Mouse (Mus musculus): ENCODE data around the gene Slirp.

Gene Slirp

GRCm38 (mm10) chr12:87443700-87444122 lies at the start of gene Slirp, which contains the start of gene Alkbh1:
Gene Slirp (plus strand): TSS chr12:87443896.
Gene Alkbh1 (minus strand): TSS chr12:87444017.
- peak; percentile 90 to 91 for DNase-seq

DNA sequence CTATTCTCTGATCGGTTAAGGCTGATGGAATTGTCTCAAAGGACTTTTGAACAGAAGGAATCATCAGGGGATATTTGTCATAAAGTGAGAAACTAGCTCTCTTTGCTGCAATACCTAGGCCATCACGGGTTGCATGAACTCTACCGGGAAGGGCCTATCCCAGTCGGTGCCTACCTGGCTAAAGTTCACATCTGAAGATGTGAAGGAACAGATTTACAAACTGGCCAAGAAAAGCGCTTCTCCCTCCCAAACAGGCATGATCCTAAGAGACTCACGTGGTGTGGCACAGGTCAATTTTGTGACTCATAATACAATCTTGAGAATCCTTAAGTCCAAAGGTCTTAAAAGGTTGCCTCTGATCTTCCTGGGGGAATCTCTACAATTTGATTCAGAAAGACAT lies 49.4 kb upstream of the Slirp start:
- no peak for DNase-seq

DNA sequence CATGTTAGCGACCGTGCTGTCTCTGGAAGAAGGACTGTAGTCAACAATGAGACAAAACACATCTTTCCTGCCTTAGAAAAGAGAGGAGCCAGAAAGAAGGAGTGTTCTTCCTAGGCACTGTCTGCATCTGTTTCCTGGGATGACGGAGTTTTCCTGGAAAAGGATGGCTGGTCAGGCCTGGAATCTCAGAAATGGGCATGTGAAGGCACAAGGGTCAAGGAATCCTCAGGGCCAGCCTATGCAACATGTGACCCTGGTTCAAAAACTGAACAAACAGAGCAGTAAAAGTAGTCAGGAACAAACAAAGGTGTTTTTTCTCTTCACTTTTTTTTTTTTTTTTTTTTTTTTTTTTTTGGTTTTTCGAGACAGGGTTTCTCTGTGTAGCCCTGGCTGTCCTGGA lies 46.6 kb upstream of the Slirp start:
- DNase-seq, result no peak

DNA sequence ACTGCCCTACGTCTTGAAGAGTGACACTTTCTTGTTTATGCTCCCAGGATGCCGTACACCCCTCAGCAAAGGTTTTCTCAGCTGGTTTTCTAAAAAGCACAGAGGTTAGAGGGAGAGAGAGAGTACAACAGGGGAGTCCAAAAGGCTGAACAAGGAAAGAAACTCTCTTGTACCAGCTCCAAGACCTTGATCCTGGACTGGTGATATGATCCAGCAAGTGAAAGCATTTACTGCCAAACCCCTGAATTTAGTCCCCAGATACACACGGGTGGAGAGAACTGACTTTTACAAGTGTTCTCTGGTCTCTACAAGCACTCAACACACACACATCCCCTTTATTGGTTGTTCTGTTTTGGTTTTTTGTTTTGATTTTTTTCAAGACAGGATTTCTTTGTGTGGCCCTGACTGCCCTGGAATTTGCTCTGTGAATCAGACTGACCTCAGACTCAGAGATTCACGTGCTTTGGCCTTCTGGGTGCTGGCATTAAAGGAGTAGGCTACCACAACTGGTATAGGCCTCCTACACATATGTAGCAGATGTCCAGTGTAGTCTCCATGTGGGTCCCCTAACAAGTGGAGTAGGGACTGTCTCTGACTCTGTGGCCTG lies 45.8 kb upstream of the Slirp start:
- DNase-seq, result no peak

DNA sequence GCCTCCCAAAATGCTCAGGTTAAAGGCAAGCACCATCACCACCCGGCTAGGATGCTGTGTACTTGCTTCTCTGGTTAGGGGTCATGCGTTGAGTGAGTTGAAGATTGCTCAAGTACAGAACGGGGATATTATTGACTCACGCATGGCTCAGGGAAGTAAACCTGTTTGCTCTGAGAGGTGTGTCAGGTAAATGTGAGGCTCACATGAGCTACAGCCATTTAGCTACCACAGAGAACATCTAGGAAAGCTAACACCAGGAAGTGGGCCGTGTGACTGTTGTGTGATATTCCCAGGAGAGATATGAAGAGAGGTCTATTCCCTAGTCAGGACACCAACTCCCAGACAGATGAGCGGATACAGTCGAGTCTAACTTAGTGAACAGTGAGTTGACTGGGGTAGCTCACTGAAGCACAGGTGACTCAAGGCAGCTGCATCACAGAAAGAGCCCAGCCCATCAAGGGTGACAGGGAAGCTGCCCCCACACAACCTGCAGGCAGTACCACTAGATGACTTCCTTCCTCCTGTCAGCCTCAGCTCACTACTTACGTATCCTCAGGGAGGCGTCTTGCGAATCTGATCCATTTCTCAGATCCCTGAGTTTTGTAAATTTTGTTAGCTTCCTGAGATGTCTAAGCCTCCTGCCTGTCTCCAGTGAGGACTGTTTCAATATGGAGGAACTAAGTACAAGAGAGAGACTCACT lies 44.4 kb upstream of the Slirp start:
- no peak for DNase-seq

DNA sequence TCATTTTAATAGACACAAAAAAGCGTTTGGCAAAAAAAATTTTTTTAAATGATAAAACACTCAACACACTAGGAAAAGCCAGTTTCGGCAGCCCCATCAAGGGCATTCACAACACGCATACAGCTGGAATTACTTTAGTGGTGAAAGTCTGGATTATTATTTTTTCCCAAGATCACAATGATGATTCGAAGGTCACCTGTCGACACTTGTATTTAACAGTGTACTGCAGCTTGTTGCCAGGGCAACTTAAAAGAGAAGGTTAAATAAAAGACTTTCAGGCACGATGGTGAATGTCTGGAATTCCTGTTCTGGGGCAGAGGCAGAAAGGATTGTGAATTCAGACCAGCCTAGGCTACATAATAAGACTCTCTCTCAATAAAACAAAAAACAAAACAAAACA lies 41.8 kb upstream of the Slirp start:
- DNase-seq, result no peak

DNA sequence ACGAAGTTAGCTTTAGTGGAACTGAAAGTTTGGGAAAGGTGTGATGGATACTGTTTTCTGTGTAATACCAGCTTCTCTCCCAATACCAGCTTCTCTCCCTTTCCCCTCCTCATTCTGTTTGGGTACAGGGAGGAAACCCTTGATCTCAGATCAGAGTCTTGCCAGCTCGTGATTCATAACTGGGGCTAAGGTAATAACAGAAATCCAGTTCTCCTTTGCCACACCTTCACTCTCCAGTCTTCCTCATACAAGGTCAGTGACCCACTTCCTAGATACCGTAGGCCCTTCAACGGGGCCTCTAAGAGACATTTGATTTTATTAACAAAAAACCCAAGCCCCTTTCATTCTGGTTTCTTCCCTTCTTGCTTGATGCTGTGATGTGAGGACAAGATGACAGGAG lies 38.5 kb upstream of the Slirp start:
- no peak for DNase-seq

GRCm38 (mm10) chr12:87405721-87406120 lies 38.0 kb upstream of the Slirp start:
- peak in 1 of 2 experiments; percentile 54 for DNase-seq

DNA sequence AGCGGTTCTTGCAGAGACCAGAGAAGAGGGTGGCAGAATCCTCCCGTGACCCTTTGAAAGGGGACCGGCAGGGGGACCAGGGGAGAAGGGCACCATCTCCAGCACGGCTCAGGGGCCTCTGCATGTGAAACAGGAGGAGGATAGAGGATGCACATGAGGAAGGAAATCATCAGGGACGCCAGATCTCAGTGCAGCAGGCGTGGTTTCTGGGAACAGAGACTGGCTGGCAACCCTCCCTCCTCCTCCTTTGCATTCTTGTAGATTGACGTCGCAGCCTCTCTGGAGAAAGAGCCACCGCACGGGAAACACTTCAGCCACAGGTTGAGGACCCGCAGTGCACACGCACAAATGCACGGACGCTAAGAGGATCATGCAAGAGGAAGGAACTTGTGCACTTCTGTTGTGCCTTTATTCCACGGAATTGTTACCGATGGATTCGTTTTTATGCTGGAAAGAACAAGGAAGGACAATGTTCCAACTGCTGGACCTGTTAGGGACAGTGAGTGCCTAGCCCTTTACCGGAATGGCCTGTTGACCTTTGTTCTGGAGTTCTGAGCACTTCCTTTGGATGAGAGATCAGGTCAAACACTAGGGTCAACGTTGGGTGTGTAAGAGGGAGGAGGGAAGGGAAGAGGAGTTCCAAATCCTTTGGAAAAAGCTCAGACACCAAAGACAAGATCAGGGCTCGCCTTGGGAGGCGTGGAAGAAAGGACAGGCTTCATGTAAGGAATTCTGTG lies 35.7 kb upstream of the Slirp start:
- peak; percentile 74 to 77 for DNase-seq

GRCm38 (mm10) chr12:87409123-87409522 lies 34.6 kb upstream of the Slirp start:
- DNase-seq, result no peak

GRCm38 (mm10) chr12:87410999-87411398 lies 32.7 kb upstream of the Slirp start:
- no peak for DNase-seq

GRCm38 (mm10) chr12:87413179-87413790 lies 30.4 kb upstream of the Slirp start:
- DNase-seq, result peak; percentile 54 to 82

GRCm38 (mm10) chr12:87415358-87415757 lies 28.3 kb upstream of the Slirp start:
- no peak for DNase-seq

DNA sequence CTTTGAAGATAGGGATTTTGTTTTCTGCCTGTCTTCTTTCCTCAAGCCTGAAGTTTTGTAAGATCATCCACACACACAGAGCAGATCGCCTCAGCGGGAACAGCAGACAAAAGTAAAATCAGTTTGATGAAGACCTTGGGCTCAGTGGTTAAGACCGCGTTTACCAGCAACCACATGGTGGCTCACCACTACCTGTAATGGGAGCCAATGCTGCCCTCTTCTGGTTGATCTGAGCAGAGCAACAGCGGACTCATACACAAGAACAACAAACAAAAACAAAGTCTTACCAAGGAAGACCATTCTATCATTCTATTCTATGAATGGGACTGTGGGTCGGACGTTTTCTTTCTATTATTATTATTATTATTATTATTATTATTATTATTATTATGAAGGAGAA lies 27.0 kb upstream of the Slirp start:
- peak; percentile 32 to 68 for DNase-seq

GRCm38 (mm10) chr12:87418921-87419320 lies 24.8 kb upstream of the Slirp start:
- no peak for DNase-seq

- no peak for DNase-seq
Observed at GRCm38 (mm10) chr12:87419974-87420485, 23.7 kb upstream of the Slirp start.

GRCm38 (mm10) chr12:87421708-87422507 lies 21.8 kb upstream of the Slirp start:
- no peak for DNase-seq

DNA sequence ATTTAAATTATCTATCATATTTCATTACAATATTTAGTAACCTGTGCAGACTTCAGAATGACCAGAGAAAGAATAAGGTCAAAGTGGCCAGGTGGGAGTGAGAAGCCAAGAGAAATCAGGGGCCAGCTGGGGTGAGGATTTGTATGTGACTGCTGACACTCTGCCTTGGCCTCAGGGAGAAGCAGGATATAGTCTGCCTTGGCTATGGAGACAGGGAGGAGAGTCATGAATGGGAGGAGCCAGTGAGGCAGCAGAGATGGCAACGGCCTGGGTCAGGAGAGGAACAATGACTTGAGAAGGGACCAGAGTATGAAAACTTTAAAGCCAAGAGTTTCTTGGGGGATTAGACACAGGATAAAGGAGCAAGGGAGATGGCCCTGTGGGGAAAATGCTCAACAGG lies 20.0 kb upstream of the Slirp start:
- DNase-seq, result no peak

DNA sequence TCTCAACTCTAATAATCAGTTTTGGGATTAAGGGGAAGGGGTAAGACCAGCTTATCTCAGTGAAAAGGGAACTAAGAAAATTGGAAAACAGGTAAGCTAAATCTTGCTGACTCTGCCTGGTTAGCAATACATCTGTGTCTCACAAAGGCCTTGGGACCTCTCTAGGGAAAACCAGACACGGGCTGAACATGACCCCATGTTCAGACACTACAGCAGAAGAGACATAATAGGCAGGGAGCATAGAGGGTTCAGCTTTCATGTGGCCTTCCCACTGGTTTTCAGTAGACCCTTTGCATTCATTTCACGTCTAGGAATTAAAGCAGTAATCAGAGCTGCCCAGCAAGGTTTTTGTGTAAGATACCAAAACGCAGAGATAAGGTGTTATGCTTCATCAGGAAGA lies 19.2 kb upstream of the Slirp start:
- no peak for DNase-seq

DNA sequence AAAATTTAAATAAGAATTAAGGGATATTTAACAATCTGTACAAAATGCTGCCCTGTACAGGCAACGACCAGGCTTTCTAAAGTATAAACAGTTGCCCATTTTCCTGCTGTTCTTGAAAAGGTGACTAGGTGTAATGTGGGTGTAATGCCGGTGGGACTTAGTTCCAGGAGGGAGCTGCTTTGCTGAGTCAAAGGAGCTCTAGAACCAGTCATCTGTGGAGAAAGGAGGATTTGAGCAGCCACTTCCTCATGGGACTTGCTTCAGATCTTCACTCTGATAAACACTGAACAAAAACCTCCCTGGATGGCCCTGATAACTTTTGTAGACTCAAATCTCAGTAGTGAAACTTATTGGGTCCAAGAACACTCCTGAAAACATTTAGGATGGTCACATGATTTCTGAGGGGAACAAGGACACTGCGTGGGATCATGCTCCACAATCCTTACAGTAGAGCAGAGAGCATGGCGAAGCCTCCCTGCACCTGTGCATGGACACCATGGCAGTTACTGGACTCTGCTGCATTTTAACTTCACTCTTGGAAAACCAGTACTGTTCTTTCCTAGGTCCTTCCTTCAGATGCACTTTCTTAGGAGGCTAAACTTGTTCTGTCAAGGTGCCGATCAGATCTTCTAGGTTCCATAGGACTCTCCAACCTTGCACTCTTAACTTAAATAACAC lies 17.2 kb upstream of the Slirp start:
- no peak for DNase-seq

GRCm38 (mm10) chr12:87428295-87428694 lies 15.4 kb upstream of the Slirp start:
- no peak for DNase-seq

GRCm38 (mm10) chr12:87428885-87429284 lies 14.8 kb upstream of the Slirp start:
- DNase-seq, result no peak

Data from lung, postnatal 4 days (tissue).